Mouse (Mus musculus): ENCODE results near the gene Slc22a18.
"Not testable (repeated sequence)": the region's sequence is repeated elsewhere in the genome, so short reads cannot be mapped to it uniquely, and the experiment has no call there.

The Slc22a18 gene

GRCm38 (mm10) chr7:143505823-143506222, 32.3 kb downstream of the Slc22a18 start:
- peak; percentile 39 for DNase-seq

- no peak for DNase-seq
Observed at GRCm38 (mm10) chr7:143506271-143506670, 32.7 kb downstream of the Slc22a18 start.

DNA sequence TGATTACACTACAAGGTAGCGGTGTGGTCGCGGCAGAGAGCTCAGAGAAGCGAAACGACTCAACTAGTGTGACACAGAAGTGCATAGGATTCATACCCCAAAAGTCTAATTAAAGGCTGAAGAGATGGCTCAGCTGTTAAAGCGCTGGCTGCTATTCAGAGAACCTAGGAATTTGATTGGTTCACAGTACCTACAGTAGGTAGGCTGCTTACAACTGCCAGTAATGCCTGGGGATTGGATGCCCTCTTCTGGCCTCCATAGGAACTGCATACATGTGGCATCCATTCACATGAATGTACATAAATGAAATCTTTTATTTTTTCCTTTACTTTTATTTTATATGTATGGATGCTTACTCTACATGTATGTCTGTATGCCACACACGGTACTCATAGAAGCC, 33.1 kb downstream of the Slc22a18 start:
- DNase-seq: peak; percentile 30

- DNase-seq: no peak
Observed at GRCm38 (mm10) chr7:143509566-143509965, 36.0 kb downstream of the Slc22a18 start.

GRCm38 (mm10) chr7:143510593-143511334, 37.2 kb downstream of the Slc22a18 start:
- DNase-seq: no peak

DNA sequence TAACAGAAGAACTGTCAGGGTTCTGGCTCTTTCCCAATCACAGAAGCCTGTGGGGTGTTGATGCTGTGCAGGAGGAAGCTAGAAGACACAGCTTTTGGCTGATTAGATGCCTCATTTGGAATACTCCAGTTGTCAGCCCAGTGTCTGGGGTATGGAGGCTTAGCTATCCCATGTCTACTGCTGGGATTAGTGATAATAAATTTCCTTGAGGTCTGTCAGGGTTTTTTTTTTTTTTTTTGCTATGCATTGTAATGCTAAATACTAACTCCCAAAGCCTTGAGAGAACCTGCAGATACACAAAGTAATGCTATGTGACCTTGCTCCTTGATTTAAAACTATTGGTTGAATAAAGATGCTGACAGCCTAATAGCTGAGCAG, 37.8 kb downstream of the Slc22a18 start:
- DNase-seq: no peak

GRCm38 (mm10) chr7:143513763-143514415, 40.4 kb downstream of the Slc22a18 start:
- no peak for DNase-seq

GRCm38 (mm10) chr7:143514416-143514768, 40.9 kb downstream of the Slc22a18 start:
- DNase-seq: no peak

DNA sequence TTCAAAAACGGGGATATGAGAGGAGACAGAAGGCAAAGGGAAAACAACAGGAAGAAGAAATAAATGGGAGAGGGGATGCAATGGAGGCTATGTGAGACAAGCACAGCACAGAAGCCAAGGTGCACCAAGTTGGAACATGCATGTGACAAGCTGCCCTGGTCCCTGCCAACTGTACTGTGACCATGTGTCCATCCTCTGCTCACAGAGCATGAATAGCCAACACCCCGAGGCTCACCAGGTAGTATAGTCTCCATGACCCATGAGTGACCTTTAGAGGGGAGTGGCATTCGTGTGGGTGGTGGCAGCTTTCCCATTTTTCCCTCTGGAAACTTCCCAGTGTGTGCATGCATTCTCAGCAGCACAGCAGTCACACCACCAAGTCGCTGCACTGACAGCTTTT, 45.8 kb downstream of the Slc22a18 start:
- DNase-seq: no peak

- DNase-seq: no peak
Observed at GRCm38 (mm10) chr7:143532410-143532809, 58.9 kb downstream of the Slc22a18 start.

DNA sequence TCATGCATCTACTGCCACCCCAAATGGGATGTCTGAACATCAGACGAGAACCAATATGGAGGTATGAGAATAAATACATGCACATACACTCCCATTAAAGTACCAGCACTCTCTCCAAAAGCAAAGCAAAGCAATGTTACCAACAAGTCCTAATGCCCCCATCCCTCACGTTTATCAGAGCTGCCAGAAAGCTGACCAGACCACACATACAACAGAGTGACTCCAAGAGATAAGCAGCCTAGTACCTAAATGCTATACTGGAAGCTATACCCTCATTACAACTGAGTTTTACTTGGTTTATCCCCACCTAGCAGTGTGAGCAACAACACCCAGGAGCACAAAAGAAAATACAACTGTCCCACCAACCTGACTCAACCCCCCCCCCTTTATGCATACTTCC, 59.7 kb downstream of the Slc22a18 start:
- no peak for DNase-seq

- DNase-seq: no peak
Observed at GRCm38 (mm10) chr7:143536251-143536650, 62.7 kb downstream of the Slc22a18 start.

DNA sequence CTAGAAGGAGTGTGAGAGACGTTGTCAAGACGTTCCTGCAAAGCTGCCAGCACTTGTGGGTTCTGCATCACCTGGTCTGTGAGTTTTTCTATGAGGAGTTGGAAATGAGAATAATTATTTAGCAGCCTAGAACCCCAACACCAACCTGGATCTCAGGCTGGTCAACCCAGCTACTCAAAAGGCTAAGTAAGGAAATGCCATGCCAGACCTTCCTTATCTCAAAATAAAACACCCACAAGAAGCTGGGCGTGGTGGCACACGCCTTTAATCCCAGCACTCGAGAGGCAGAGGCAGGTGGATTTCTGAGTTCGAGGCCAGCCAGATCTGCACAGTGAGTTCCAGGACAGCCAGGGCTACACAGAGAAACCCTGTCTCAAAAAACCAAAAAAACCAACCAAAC, 64.7 kb downstream of the Slc22a18 start:
- DNase-seq: not testable (repeated sequence)

DNA sequence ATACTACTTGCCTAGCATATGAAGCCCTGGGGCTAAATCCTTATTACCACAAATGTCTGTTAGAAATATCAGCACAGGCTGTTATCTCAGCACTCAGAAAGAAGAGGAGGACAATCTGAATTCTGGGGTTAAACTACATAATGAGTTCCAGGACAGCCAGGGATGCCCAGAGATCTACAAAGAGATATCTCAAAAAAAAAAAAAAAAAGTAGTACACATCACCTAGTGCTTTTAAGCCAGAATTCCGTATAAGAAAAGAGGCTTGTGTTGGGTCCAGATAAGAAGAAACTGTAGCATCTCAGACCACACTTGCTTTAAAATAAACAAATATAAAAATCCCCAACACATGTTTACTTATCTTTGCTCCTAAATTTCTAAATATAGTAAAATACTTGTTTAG, 65.1 kb downstream of the Slc22a18 start:
- DNase-seq: no peak

DNA sequence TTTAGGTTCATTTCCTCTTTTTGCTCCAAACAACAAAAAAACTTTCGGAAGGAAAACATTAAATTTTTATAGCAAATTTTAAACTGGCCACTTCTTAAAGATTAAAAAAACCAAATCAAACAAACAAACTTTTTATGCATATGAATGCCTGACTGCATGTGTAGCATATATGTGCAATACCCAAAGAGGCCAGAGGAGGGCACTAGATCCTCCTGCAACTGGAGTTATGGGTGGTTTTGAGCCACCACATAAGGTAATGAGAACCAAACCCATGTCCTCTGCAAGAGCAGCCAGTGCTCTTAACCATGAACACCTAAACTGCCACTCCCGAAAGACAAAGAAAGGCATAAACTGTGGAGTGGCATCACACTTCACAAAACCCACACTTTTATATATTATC, 70.8 kb downstream of the Slc22a18 start:
- no peak for DNase-seq

- no peak for DNase-seq
Observed at GRCm38 (mm10) chr7:143546554-143546953, 73.0 kb downstream of the Slc22a18 start.

GRCm38 (mm10) chr7:143548231-143548961, 74.9 kb downstream of the Slc22a18 start:
- peak; percentile 20 for DNase-seq
